Mouse (Mus musculus): ENCODE results near the gene Syn3.
"Not testable (repeated sequence)": the region's sequence is repeated elsewhere in the genome, so short reads cannot be mapped to it uniquely, and the experiment has no call there.

Syn3 gene

DNA sequence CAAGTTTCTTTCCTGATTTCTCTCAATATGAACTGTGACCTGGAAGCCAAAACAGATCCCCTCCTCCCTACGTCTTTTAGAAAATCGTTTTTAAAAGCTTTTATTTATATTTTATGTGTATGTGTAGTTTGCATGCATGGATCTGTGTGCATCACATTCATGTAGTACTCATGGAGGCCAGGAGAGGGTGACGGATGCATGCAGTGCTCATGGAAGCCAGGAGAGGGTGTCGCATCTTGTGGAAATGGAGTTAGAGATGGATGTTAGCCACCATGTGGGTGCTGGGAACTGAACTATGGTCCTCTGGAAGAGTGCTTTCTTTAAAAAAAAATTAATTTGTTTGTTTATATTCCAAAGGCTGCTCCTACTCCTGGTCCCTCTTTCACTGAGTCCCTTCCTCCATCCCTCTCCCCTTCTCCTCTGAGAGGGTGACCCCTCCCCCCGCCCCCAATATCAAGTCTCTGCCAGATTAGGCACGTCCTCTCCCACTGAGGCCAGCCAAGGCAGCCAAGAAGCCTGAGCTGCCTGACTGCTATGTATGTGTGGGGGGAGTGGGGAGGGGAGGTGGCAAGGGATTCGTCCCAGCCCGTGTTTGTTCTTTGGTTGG, 442.3 kb downstream of the Syn3 start:
- no peak for DNase-seq (ENCODE audit: low read depth, low spot score)

DNA sequence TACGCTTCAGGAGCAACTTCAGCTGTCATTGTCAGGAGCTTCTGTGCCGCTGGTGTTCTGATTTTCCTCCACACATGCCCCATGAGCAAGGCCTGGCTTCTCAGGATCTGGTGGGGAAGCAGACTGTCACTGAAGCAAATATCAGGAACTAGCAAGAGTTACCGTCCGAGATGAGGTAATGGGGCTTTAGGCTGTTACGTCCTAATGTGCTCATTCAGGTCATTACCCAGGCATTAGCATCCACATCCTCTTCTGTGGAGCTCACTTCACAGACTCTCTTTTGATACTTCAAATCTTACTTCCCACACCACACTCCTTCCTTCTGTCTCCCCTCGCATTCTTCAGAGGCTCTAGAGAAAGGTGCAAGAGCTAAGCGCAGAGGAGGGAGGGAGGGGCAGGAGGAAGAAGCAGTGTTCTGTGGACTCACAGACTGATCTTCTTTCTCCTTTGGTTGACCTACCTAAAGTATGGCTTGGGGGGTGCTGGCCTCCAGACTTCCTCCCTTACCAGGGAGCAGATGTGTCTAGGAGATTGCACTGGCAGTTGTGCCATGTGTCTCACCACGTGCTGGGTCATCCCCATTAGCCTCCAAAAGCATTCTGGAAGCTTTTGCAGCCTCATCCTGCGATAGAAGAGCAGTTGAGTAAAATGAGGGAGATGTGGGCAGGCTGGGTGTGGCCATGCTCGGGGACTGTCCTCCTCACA, 445.7 kb downstream of the Syn3 start:
- DNase-seq (ENCODE audit: low read depth, low spot score) = no peak

DNA sequence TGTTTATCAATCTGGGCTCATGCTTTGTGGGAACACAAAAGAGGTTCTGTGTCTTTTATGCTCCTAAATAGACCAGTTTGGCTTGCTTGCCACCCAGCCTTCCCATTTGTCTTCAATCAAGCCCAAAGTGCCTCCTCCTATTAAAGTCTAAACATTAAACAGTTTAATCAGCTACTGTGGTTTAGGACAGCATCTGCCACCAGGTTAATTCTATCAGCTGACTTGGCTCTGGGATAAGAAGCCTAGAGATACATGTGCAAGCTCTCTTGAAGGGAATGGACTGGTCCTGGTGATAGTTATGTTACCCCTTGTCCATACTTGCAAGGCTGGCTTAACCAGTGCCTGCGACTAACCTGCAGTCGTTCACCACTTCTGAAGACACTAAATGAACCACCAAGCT, 448.2 kb downstream of the Syn3 start:
- DNase-seq (ENCODE audit: low read depth, low spot score) = no peak

DNA sequence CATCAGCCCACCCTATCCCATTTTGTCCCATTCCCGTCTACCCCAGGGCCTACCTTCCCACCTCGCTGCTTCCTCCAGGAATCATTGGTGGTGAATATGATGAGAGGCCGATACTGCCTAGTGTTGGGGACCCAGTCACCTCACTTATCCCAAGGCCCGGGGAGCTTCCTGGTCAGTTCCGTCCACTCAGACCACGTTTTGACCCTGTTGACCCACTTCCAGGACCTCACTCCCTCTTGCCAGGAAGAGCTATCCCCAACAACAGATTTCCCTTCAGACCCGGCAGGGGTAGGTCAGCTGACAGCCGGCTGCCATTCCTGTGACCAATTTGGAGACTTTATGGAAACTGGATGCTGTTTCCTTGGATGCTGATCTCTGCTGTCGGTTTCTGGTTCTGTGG, 450.9 kb downstream of the Syn3 start:
- no peak for DNase-seq (ENCODE audit: low read depth, low spot score)

DNA sequence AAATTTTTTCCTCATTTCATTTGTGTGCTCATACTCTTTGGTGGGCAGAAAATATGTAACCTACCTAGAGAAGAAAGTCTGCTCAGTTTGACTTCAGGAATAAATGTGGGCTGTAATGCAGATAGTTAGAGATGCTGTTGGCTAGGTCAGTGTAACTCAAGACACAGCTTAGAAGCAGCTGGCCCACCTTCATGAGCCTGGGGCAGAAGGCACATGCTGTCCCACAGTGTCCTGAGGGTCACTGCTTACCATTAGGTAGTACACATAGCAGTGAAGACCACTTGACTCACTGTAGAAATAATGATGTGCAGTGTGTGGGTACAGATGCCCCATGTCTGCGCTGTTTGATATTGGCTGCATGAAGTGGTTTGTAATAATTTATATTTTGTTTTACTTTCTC, 452.3 kb downstream of the Syn3 start:
- no peak for DNase-seq (ENCODE audit: low read depth, low spot score)

DNA sequence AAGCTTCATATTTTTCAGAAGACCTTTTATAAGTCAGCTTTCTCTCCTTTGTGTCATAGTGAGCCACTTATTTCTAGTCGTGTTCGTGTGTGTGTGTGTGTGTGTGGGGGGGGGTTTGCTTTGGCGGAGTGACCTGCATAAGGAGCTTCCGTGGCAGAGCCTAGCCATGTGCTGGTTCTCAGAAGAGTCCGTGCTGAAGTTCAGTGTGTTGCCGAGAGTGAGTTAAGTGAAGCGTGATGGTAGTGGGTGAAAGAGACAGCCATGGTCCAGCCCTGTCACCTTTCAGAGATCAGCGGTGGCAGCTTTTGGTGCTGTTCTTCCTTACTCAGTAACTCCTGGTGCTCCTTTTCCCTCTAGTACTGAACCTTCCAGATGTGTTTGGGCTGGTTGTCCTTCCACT, 454.6 kb downstream of the Syn3 start:
- DNase-seq (ENCODE audit: low read depth, low spot score) = no peak

DNA sequence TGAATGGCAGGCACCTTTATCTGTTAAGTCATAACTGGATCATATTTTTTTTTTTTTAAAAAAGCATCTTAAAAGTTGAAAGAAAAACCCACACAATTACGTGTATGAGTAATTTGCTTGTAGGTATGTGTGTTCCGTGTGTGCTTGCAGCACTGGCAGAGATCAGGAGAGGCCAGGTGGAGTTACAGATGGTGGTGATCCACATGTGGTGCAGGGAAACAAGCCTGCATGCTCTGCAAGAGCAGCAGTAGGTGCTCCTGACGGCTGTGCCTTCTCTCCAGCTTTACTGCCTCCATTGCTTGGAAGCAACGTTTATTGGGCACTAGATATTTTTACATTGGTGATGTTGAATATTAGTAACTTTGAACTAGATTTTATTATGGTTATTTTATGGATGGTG, 455.0 kb downstream of the Syn3 start:
- DNase-seq (ENCODE audit: low read depth, low spot score) = no peak

DNA sequence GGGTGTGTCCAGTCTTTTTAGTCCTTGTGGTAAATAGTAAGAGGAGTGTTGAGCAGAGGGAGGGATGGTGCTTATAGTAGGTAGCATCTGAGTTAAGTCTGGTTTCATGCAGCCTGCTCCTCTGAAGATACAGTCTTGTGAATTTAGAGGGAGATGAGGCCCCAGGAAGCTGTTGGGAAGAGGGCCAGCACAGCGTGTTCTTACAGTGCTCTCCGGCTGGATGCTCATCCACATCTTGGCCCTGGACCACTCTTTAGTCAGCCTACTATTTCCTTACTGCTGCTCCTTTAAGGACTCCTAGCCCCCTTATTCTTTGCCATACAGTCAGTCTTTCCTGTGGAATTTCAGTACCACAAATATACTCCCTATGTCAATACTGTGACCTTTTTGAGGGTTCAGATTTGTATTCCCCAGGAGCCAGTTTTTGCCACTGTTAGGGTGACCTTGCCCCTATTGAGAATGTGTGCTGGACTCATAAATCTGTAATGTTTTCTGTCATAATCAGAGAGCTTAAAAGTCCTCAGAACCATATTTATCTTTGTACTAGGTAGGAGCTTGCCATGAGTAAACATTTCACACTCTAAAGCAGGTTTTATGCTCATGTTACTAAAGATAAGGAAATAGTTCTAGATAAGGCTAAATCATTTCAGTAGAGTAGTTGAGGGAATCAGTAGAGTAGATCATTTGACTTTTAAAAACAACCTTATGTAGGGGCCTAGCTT, 464.5 kb downstream of the Syn3 start:
- no peak for DNase-seq (ENCODE audit: low read depth, low spot score)

DNA sequence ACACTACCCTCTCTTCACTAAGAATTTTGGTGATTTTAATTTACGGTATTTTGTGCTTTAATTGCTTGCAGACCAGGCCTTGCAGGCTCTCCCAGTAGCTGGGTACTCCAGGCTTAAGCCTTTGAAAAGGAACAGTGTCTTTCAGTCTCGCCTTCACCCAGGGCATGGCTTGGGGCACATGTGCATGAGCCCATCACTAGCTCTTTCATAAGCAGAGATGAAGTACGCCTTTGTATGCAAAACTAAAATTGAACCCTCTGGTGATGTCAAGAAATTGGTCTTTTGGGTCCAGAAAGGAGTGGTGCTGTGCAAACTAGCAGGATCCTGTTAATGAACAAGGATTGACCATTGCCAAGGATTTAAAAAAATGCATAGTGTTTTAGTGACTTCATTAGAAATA, 466.2 kb downstream of the Syn3 start:
- no peak for DNase-seq (ENCODE audit: low read depth, low spot score)

DNA sequence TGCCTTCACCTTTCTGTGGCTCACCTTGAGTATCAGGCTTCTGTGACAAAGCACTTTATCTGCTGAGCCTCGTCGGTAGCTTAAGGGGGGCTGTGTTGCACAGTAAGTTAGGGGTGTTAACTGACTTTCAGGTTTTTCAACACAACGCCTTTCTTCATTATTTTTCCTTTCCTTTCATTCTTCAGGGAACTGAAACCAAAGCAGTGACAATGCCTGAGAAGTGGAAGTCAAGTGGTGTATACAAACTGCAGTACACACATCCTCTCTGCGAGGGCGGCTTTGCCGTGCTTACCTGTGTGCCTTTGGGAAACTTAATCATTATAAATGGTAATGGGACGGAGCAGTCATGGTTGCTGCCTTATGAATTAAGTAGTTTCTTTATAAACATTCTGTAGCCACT, 468.0 kb downstream of the Syn3 start:
- DNase-seq (ENCODE audit: low read depth, low spot score) = no peak

DNA sequence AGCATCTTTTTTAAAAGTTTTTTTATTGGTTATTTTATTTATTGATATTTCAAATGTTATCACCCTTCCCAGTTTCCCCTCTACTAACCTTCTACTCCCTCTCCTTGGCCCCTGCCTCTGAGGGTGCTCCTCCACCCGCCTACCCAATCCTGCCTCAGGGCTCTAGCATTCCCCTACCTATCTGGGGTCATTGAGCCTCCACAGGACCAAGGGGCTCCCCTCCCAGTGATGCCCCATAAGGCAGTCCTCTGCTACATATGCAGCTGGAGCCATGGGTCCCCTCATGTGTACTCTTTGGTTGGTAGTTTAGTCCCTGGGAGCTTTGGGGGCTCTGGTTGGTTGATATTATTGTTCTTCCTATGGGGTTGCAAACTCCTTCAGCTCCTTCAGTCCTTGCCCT, 471.9 kb downstream of the Syn3 start:
- DNase-seq (ENCODE audit: low read depth, low spot score) = not testable (repeated sequence)

DNA sequence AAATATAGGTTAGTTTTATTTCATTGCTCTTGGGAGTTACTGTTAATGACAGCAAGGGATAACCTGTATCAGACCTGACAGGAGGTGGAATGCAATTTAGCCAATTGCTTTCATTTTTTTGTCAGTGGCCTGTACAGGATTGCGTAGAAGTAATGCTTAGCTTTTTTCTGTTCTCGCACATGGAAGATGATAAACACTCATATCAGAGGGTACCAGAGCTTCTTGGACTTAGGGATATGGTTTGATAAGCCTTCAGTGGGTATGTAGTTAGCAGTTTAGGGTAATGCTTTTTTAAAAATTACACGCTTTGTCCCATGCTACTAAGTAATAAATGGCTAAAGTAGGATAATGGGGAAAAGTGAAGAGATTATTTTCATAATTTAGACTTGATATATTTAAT, 472.3 kb downstream of the Syn3 start:
- no peak for DNase-seq (ENCODE audit: low read depth, low spot score)

DNA sequence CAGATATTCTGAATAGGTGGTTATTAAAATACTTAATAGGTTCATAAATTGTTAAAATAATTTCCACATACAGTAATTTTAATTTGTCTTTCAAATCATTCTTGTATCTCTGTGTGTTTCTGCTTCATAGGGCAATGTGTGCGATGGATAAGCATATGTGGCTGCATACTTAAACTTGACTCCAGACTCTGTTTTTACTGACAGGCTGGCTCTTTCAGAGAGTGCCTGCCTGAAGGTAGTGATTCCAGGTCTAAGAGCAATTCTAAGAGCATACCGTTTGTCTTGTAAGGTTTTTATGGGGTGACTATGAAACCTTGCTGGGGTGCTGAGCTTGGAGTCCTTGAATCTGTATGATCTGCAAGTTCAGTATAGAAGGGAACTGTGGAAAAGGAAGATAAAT, 472.8 kb downstream of the Syn3 start:
- no peak for DNase-seq (ENCODE audit: low read depth, low spot score)

DNA sequence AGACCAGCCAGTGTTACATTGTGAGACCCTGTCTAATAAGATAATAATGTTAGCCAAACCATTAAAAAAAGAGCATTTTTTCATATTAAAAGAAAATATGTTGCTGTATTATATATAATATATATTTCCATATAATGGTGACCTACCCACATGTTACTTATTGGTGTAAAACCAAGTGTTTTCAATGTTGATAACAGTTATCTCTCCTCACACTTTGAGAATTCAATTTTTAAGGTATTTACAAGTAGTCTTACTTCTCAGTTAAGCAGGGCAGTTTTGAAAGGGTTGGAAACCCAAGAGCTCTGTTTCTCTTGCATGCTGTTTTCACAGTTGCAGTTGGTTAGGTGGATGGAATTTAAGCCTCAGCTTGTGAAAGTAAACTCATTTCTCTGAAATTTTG, 475.5 kb downstream of the Syn3 start:
- DNase-seq (ENCODE audit: low read depth, low spot score) = no peak

DNA sequence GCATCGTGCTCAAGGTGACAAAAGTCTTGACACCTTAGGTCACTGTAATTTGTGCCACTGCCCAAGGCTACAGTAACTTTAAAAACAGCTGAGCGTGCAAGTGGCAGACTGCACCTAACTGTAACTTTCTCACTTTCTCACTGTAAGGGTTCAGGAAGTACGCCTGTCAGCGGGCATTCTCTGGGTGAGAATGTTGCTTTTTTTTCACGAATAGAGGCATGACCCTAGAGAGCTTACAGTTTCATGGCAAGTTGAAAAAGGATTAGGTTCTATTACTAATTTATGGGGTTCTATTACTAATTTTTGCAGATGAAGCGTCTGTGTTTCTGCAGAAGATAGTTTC, 476.3 kb downstream of the Syn3 start:
- DNase-seq (ENCODE audit: low read depth, low spot score) = no peak

DNA sequence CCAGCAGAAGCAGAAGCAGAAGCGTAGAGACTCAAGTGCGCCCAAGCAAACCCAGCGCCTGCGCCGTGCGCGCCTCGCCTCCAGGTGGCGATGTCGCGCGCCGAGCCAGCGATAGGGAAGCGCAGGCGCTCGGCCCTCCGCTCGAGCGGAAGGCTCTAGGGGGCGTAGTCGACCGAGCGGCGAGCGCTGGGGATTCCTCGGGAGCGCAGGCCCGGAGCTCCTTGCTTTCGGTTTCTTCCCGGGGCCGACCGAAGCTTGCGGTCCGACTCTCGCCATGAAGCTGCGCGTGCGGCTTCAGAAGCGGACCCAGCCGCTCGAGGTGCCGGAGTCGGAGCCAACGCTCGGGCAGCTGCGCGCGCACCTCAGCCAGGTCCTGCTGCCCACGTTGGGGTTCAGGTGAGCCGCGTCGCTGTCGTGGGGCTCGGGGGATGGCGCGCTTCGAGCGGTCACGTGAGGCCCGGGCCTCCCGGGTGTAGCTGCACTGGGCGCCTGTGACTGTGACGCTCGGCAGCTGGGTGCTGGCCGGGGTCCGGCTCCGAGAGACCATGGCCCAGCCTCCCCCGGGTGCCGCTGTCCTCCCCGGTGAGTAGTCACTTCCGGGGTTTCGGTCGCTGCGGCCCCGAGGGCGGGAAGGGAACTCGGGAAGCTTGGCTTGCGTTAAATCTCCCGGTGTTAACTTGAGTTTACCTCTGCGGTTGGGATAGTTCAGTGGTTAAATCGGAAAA, 476.8 kb downstream of the Syn3 start, which contains the start of gene Fbxo7:
Gene Fbxo7, plus strand, starts transcription at position 224 of the 725 bp plus-strand sequence.
- DNase-seq (ENCODE audit: low read depth, low spot score) = peak; percentile 64

DNA sequence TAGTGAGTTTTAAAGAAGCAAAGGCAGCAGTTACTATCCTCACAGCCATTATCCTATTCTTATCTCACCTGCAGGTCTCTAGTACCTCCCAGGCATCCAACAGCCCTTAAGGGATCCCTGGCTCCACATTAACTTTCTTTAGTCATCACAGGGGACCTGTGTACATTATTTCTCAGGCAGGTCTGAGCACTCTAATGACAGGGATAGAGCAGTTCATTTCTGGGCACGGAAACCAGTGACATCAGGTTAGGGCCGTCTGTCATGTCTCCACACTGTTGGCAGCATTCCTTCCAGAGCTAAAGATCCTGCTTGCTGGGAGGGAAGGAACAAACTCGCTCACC, 477.3 kb downstream of the Syn3 start:
- no peak for DNase-seq (ENCODE audit: low read depth, low spot score)

DNA sequence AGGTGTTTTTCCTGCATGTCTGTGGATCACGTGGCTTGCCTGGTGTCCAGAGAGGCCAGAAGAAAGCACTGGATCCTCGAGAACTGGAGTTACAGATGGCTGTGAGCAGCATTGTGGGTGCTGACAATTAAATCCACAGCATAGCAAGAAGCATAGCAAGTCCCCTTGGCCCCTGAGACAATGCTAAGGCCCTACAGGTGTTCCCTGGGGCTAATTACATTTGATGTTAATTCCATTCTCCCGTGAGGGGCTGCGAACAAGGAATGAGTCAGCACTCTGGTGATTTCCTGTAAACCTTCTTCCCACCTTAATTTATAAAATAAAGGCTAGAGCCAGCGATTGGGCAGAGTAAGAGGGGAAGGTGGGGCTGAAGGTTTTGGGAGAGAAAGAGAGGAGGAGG, 479.9 kb downstream of the Syn3 start:
- no peak for DNase-seq (ENCODE audit: low read depth, low spot score)

DNA sequence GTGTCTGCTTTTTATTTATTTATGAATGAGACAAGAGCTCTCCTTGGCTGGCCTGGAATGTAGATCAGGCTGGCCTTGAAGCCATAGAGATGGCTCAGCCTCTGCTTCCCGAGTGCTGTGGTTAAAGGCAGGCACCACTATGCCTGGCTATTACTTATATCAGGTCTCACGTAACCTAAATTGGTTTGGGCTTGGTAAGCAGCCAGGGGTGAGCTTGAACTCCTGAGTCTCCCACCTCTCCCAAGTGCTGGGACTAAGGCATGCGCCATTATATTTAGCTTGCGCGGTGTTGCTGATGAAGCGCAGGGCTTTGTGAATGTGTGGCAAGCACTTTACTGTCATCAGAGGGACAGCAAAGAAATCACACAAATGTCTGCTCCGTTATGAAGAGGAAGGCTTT, 480.9 kb downstream of the Syn3 start:
- no peak for DNase-seq (ENCODE audit: low read depth, low spot score)

DNA sequence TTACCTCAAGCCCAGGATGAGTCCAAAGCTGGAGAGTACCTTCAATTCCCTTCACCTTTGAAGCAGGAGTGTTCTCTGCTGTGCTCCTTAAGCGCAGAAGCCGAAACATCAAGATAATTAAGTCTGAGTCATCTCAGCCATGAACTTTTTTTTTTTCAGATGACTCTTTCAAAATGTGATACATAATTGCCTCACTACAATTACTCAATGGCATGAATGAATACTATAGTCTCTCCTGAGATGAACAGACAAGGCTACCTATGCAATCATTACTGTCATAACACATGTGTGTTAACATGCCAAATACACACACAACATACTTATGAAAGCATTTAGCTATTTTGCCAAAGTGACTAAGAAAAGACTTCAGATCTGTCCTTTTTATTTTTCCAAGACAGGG, 486.9 kb downstream of the Syn3 start, which contains the start of gene Bpifc:
Gene Bpifc, minus strand, starts transcription at position 115 of the 400 bp plus-strand sequence.
- no peak for DNase-seq (ENCODE audit: low read depth, low spot score)

DNA sequence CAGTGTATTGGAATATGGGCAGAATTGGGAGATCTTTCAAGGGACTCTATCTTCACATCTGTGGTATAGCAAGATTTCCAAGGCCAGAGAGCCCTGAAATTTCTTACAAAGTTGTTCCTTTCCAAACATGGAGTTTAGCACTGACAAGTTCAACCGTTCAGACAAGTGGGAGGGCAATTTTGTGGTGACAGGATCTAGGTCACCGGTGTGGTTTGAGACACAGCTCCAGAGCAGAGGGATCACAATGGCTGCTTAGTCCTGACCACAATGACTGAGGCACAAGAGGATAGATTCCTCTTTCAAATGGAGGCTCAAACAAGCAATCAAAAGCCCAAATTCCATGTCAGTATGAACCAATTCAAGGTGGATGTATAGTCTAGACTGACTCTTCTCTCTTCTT, 487.5 kb downstream of the Syn3 start:
- DNase-seq (ENCODE audit: low read depth, low spot score) = no peak

DNA sequence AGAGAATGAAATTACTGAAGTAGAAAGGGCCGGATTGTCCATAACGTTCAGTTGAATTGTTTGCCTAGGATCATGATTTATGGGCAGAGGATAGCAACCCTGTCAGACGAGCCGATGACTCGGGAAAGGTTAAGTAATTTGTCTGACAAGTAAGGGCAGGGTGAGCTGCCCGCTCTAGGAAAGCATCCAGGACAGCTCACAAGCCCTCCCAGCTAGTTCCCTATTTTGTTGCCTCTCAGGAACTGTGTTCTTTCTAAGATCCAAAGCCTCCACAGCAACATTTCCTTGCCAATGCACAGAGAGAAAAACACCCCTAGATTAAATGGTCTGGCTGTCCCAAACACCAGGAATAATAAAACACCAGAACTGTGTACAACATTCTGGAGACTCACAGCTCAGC, 488.1 kb downstream of the Syn3 start:
- no peak for DNase-seq (ENCODE audit: low read depth, low spot score)

DNA sequence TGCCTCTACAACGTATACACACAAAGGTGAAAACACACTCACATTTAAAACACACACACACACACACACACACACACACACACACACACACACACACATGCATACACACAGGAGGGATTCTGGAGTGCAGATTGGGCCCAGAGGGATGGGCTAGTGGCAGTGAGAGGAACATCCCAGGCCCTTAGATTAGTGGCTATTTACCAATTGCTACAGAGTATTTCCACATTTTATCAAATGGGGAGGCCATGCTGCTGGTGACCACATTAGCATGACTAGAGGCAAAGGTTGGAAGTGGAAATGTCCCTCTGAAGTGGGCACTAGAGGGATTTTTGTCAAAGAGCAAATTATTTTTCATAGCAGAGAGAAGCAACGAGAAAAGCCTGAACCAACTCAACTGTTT, 489.0 kb downstream of the Syn3 start:
- DNase-seq (ENCODE audit: low read depth, low spot score) = no peak
